Mouse (Mus musculus): ENCODE results near the gene Gin1. TPM values are rescaled to one million over a fixed set of nuclear protein-coding genes. Genes with fewer than 3 reads are reported as not detected.

Gene Gin1
- 5.4 TPM for polyA plus RNA-seq (2015; fragmentation: Illumina TruSeq; extraction: RNeasy Lipid Tissue Mini Kit (QIAGEN cat#74804); ENCODE audit: insufficient read depth, low read depth, low replicate concordance)

DNA sequence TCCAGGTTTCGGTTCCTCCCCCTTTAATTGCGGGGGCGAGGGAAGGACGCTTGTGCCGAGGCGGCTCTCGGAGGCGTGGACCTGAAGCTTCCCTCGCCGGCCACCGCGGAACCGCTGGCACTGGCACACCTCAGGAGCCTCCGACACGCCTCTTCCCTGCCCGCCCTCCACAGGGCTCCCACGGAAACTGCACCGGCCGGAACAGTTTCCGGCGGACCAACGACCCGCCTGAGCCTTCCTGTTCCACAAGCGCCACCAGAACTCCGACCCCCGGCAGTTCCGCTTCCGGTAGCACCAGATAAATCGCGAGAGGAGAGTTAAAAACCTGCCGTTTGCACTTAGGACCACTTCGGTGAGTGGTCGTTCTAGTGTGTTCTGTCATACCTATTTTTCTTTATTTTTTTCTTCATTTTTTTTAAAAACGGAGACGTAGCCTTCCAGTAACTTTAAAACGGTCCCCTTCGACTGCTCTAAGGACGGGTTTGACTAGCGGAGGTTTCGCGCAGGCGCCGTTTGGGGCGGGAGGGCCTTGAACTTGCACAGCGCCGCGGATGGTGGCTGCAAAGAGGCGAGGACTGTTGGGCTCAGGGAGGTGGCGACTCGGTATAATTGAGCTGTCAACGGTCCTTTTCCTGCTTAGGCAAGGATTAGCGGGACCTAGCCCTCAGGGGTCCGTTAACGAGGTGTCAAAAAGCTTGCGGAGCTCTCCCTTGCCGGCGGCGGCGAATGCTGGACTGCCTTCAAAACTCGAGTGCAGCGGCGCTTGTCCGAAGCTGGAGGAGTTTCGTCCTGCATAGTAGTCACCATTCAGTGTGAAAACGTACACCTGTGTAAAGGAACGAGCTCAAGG lies at the start of gene Gin1, which contains the start of gene Ppip5k2:
Gene Gin1, plus strand, starts transcription at position 269 of the 850 bp plus-strand sequence.
Gene Ppip5k2, minus strand, starts transcription at position 508 of the 850 bp plus-strand sequence.

Other genes with a start within 250 kb of the Gin1 start
- gene D1Ertd622e, start 108.1 kb upstream of the Gin1 start, polyA plus RNA-seq (2015; fragmentation: Illumina TruSeq; extraction: RNeasy Lipid Tissue Mini Kit (QIAGEN cat#74804); ENCODE audit: insufficient read depth, low read depth, low replicate concordance), result 1.8 TPM
- 4.7 TPM for gene Ppip5k2, start 239 bp downstream of the Gin1 start, polyA plus RNA-seq (2015; fragmentation: Illumina TruSeq; extraction: RNeasy Lipid Tissue Mini Kit (QIAGEN cat#74804); ENCODE audit: insufficient read depth, low read depth, low replicate concordance)